Mouse (Mus musculus): Measurements from ENCODE around the gene Prdm15. TPM values are rescaled to one million over a fixed set of nuclear protein-coding genes. Genes with fewer than 3 reads are reported as not detected.
A peak's percentile ranks its signal among the peaks of the same experiment; 100 is the strongest.

Prdm15 gene
- total and polyA plus RNA-seq, 3 experiments, result 7.1 to 11.3 (median 8.4) TPM

DNA sequence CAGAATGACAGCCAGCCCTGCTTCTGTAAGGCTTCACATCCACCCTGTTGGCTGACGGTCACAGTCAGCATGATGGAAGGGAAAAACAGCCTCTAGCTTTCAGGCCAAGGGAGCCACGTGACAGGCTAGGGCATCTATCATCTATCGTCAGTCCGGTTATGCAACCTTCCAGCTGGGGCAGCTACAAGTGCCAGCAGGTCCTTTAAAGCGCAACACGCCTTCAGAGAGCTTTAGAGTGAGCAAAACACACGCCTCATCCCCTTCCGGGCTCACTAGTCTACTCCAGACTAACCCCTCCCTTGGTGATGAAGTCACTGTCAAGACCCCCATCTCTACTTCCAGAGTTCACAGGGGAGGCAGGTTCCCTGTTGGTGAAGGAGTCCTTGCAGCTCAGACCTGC is 99.8 kb downstream of the Prdm15 start:
- DNase-seq, result peak; percentile 89

- DNase-seq, result no peak
Observed at GRCm38 (mm10) chr16:97748421-97748820, 103.2 kb downstream of the Prdm15 start.

Small RNA genes within 50 kb of the gene (microRNA-seq; reads per million reads assigned to microRNA genes)
- gene Mir6964, result 0 to 0.22 reads per million in 2 experiments

Other genes starting within 250 kb of the Prdm15 start
- under 1 TPM in 1 of 2 experiments, not detected in 1; 0.37 TPM for gene Tmprss2, start 240.7 kb downstream of the Prdm15 start, total RNA-seq (2021)
- 0.29 TPM in 1 of 2 replicates, not detected in the other for gene Tmprss2, start 240.7 kb downstream of the Prdm15 start, polyA plus RNA-seq (2012; rRNA removed)
- 1 to 10 TPM in 1 of 2 experiments, under 1 TPM in 1; 0.81 to 1.4 TPM for gene Ripk4, start 88.1 kb downstream of the Prdm15 start, total RNA-seq (2021)
- 0.09 and 0.31 TPM in 2 replicates for gene Ripk4, start 88.1 kb downstream of the Prdm15 start, polyA plus RNA-seq (2012; rRNA removed)
- 10 to 100 TPM; 17.9 to 29.6 TPM for gene C2cd2, start 110.7 kb upstream of the Prdm15 start, total RNA-seq (2021)
- 68.3 and 73.3 TPM in 2 replicates for gene C2cd2, start 110.7 kb upstream of the Prdm15 start, polyA plus RNA-seq (2012; rRNA removed)
- gene Zbtb21, start 110.8 kb upstream of the Prdm15 start, total RNA-seq (2021), result 10 to 100 TPM; 24.2 to 50.0 TPM
- 16.1 and 16.7 TPM in 2 replicates for gene Zbtb21, start 110.8 kb upstream of the Prdm15 start, polyA plus RNA-seq (2012; rRNA removed)
- gene B230307C23Rik, start 145.5 kb upstream of the Prdm15 start, total RNA-seq (2021), result 10 to 100 TPM; 30.2 to 35.7 TPM
- 4.9 and 7.9 TPM in 2 replicates for gene B230307C23Rik, start 145.5 kb upstream of the Prdm15 start, polyA plus RNA-seq (2012; rRNA removed)
- 1 to 10 TPM; 5.3 to 6.2 TPM for gene A630089N07Rik, start 230.6 kb upstream of the Prdm15 start, total RNA-seq (2021)
- gene A630089N07Rik, start 230.6 kb upstream of the Prdm15 start, polyA plus RNA-seq (2012; rRNA removed), result 0.33 TPM in 1 of 2 replicates, not detected in the other

Measured in adrenal gland, adult 2 months (tissue).